Mouse (Mus musculus) liver, adult 2 months (tissue): ENCODE data around the gene Skap1.

Source experiments
- CTCF ChIP-seq: fragments of 200-500 bp; IDR thresholded peaks from 2 replicates; pipeline ENCODE4 v1.5.1; 2011; ENCODE audit warnings: low read depth, low read length, control low read depth
- POLR2A ChIP-seq: fragments of 200-500 bp; IDR thresholded peaks from 2 replicates; pipeline ENCODE4 v1.6.1; 2011; ENCODE audit warnings: low read length, control low read depth; ENCODE audit not compliant: insufficient read depth; ENCODE audit errors: extremely low read depth

DNA sequence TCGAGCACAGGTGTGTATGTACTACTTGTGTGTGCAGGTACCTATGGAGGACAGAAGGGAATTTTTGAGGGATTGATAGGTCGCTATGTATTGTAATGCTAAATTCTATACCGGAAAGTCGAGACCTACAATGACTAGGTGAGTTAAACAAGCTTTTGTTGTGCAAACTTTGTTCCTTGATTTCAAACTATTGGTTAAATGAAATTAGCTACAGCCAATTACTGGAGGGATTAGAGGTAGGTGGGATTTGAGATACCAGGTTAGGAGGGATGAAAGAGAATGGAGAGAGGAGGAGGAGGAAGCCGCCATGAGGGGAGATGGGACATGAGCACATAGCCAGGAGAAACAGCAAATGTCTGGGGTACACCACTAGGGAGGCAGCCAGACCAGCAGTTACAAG lies 315.9 kb downstream of the Skap1 start:
- TF ChIP-seq CTCF (no peak), POLR2A (no peak)
